Mouse (Mus musculus) MEL-GATA-1-ER (cell line): Measurements from ENCODE around the gene Gm6356.
"Not testable (repeated sequence)": the region's sequence is repeated elsewhere in the genome, so short reads cannot be mapped to it uniquely, and the experiment has no call there.

Experiments
- DNase-seq: peaks from one replicate; pipeline ENCODE4 v3.0.0-alpha.2; 2012; ENCODE audit warnings: low read depth; ENCODE audit errors: extremely low read depth

Gm6356 gene

GRCm38 (mm10) chr14:6973718-6974117 is at the start of gene Gm6356:
Gene Gm6356, minus strand, starts transcription at chr14:6973818.
- not testable (repeated sequence) for DNase-seq
